Mouse (Mus musculus) bone marrow macrophage, adult 2 months (primary cell): ENCODE measurements around the gene Tmtc2. TPM values are rescaled to one million over a fixed set of nuclear protein-coding genes. Genes with fewer than 3 reads are reported as not detected.

Source experiments
- H3K27ac ChIP-seq: 2 replicates; pipeline ENCODE4 v1.5.1; 2012; ENCODE audit warnings: low read depth, low read length; ENCODE audit not compliant: insufficient read depth
- H3K4me1 ChIP-seq: 2 replicates; pipeline ENCODE4 v1.6.1; 2012; ENCODE audit warnings: low read length; ENCODE audit not compliant: control insufficient read depth, insufficient read depth
- H3K4me3 ChIP-seq: 2 replicates; pipeline ENCODE4 v1.5.1; 2012; ENCODE audit warnings: mild to moderate bottlenecking, low read length, moderate library complexity; ENCODE audit not compliant: insufficient read depth
- CTCF ChIP-seq: IDR thresholded peaks from 2 replicates; pipeline ENCODE4 v1.5.1; 2012; ENCODE audit warnings: low read depth, mild to moderate bottlenecking, low read length, moderate library complexity
- POLR2A ChIP-seq: IDR thresholded peaks from 2 replicates; pipeline ENCODE4 v1.6.1; 2012; ENCODE audit warnings: mild to moderate bottlenecking, low read depth, low read length, borderline replicate concordance
- polyA plus RNA-seq: library from polyadenylated mRNA; stranded (reverse); fragments of >200 nt; gene quantifications from 2 replicates; pipeline ENCODE4 v1.2.4, GENCODE M21; 2012; ENCODE audit not compliant: missing spikeins, insufficient read depth, insufficient read length

The Tmtc2 gene
- polyA plus RNA-seq, 1 experiment = 1.3 TPM

- Histone ChIP-seq H3K4me1 (no peaks in the 10 kb centered on the region), H3K4me3 (no peak overlapping the region), H3K27ac (no peak overlapping the region)
- TF ChIP-seq CTCF (no peak), POLR2A (no peak)
Measured at GRCm38 (mm10) chr10:105428080-105428479, 146.2 kb downstream of the Tmtc2 start.

GRCm38 (mm10) chr10:105427625-105428024, 146.6 kb downstream of the Tmtc2 start:
- TF ChIP-seq CTCF (no peak), POLR2A (no peak)
- Histone ChIP-seq H3K4me3 (no peak overlapping the region), H3K4me1 (no peaks in the 10 kb centered on the region), H3K27ac (no peak overlapping the region)

DNA sequence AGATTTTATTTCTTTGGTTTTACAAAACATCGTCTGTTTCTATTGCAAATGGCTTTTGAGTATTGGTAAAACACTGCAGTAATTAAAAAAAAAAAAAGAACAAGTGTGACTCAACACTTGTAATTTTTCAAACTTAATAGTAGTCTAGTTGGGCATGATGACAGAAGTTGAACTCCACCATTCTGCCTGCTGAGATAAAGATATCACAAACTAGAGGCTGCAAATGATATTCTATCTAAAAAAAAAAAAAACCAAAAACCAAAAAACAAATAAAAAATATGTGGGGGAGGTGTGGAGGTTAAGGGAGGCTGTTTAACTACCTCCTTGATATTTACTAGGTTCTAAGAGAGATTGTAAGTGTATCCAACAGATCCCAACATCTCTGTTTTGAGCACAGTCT, 149.2 kb downstream of the Tmtc2 start:
- TF ChIP-seq CTCF = no peak
- no peak for TF ChIP-seq POLR2A
- H3K4me3 ChIP-seq = no peak overlapping the region

GRCm38 (mm10) chr10:105423187-105423586, 151.1 kb downstream of the Tmtc2 start:
- TF ChIP-seq POLR2A (no peak), CTCF (no peak)
- H3K4me1 ChIP-seq = no peaks in the 10 kb centered on the region
- no peak overlapping the region for H3K27ac ChIP-seq
- no peak overlapping the region for H3K4me3 ChIP-seq

More for the DNA sequence above, 149.2 kb downstream of the Tmtc2 start:
- Histone ChIP-seq H3K4me1 (no peaks in the 10 kb centered on the region), H3K27ac (no peak overlapping the region)

DNA sequence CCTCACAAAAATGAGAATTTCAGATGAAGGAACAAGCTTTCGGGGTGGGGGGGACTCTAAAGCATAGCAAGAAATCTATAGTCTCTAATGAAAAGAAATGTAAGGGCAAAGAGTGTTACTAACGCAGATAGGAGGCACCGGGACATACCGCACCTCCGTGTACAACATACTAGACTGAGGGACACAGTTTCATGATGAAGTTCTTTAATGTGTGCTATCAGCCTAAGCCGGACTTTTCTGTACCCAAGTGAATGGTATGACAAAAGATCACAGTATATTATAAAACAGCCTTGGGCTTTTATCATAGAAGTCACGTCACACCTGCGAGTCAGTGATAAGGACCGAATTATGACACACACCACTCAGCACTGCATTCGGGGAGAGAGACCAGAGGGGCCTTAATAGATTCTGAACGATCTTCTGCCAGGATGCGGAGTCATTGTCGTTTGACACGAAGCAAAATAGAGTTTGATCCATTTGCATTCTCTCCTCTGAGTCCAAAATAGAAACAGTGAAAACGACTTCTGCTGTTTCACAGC, 156.3 kb downstream of the Tmtc2 start:
- Histone ChIP-seq H3K27ac (no peak overlapping the region), H3K4me3 (no peak overlapping the region)

DNA sequence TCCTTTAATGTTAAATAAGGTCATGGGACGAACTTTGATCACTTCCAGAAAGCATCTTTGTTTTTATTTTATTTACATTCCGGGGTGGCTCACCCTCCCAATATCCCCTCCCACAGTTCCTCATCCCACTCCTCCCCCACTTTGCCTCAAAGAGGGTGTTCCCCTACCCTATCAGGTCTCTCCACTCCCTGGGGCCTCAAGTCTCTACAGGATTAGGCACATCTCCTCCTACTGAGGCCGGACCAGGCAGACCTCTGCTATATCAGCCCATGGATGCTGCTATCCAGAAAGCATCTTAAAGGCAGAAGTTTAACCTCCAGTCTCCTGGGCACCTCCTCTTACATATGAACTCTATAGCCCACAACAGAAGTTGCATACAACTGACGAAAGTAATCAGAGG, 157.7 kb downstream of the Tmtc2 start:
- Histone ChIP-seq H3K27ac (no peak overlapping the region), H3K4me3 (no peak overlapping the region), H3K4me1 (no peaks in the 10 kb centered on the region)
- TF ChIP-seq CTCF = no peak
- no peak for TF ChIP-seq POLR2A

More for the DNA sequence above, 156.3 kb downstream of the Tmtc2 start:
- TF ChIP-seq POLR2A = no peak
- no peak for TF ChIP-seq CTCF
- H3K4me1 ChIP-seq = no peaks in the 10 kb centered on the region

- Histone ChIP-seq H3K27ac (no peak overlapping the region), H3K4me3 (no peak overlapping the region), H3K4me1 (no peaks in the 10 kb centered on the region)
- TF ChIP-seq POLR2A (no peak), CTCF (no peak)
Measured at GRCm38 (mm10) chr10:105405856-105406527, 168.3 kb downstream of the Tmtc2 start.

GRCm38 (mm10) chr10:105403931-105404330, 170.3 kb downstream of the Tmtc2 start:
- H3K4me3 ChIP-seq = no peak overlapping the region
- no peaks in the 10 kb centered on the region for H3K4me1 ChIP-seq
- TF ChIP-seq CTCF (no peak), POLR2A (no peak)
- H3K27ac ChIP-seq = no peak overlapping the region

DNA sequence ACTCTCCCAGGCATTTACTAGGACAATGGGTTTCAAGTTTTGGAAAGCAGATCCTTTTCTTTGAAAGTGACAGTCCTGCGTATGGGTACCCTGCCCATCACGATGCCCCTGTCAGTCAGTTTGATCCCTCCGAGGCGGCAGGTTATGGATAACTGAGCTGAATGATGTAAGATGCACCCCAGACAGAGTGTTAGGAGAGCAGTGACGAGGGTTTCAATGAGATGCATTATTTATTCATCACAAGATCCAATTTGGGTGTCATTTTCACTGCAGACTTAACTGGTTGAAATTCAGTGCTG, 171.8 kb downstream of the Tmtc2 start:
- TF ChIP-seq CTCF (no peak), POLR2A (no peak)
- Histone ChIP-seq H3K4me1 (no peaks in the 10 kb centered on the region), H3K4me3 (no peak overlapping the region), H3K27ac (no peak overlapping the region)

GRCm38 (mm10) chr10:105401754-105402480, 172.3 kb downstream of the Tmtc2 start:
- TF ChIP-seq POLR2A = no peak
- no peak for TF ChIP-seq CTCF
- H3K27ac ChIP-seq = no peak overlapping the region
- no peaks in the 10 kb centered on the region for H3K4me1 ChIP-seq
- H3K4me3 ChIP-seq = no peak overlapping the region
